Mouse (Mus musculus): ENCODE results near the gene Cbln1.

Gene Cbln1

DNA sequence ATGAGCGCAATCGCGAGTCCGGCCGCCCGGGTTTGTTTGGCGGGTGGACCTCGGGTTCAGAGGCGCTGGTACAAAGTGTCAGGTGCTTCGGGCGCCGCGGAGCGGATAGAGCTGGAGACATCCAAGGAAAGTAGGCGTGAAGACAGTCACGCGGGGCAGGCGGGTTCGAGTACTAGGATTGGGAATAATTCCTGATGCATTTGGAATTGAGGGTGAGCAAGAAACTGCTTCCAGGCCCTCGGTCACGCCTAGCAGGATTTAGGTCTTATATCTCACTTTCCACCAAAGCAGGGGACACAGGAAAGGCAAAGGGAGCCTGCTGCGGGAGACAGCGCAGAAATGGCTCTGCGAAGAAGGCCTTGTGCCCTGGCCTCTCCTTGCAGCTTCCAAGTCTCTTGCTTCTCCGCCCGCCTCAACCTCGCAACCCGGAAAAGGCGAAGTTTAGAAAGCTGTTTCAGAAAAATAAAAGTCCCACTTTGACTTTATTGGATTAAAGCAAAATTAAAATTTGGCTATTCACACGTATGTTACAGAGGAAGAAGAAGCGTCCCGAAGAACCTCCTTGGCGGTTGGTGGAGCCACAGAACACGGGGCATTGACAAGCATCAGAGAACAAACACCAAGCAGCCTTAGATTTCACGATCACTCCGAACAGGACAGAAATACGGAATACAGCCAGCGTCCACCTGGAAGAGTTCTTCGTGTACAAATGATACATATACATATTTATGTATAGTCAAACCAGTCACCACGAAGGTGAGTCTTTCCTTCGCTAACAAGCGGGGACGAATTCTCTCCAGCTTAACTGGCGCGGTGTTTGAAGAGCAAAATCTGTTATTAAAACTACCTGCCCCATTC lies 3.2 kb downstream of the Cbln1 start:
- no peak for DNase-seq

DNA sequence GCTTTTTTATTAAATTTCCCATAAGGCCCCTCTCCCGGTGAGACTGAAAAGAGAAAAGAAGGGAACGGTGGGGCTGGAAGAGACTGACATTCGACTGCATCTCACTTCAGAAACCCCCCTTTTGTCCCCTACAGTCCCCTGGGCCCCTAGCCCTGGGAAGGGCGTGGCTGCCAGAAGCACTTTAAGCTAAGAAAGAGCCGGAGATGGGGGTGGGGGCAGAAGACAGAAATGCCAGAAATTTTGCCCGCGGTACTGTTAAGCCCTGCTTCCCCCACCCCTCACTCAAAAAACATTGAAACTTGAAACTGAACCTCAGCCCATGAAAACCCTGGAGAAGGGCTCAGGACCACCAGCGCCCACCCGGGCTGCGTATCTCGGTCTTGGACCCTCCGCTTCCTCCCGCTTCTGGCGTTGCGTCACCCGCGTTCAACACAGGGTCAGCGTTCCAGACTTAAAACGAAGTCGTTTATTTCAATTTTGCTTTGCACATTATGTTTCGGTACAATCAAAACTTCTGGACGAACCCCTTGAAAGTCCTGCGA lies 3.9 kb downstream of the Cbln1 start:
- no peak for DNase-seq

DNA sequence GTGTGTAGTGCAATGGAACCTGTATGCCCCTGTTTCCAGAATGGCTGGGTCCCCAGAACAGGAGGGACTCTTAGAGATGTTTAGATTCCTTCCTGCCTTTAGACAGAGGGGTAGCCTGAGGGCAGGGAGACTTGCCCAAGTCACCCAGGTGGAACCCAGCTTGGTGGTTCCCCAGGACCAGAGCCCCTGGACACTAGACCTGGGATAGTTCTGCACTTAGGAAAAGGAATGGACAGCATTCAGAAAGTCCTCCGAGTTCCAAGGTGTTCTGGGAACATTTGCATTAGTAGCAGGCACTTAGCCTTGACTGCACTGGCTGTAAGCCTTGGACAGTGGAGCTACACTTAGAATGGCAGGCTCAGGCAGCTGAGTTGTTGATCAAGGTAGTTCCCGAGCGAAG lies 4.5 kb downstream of the Cbln1 start:
- no peak for DNase-seq

DNA sequence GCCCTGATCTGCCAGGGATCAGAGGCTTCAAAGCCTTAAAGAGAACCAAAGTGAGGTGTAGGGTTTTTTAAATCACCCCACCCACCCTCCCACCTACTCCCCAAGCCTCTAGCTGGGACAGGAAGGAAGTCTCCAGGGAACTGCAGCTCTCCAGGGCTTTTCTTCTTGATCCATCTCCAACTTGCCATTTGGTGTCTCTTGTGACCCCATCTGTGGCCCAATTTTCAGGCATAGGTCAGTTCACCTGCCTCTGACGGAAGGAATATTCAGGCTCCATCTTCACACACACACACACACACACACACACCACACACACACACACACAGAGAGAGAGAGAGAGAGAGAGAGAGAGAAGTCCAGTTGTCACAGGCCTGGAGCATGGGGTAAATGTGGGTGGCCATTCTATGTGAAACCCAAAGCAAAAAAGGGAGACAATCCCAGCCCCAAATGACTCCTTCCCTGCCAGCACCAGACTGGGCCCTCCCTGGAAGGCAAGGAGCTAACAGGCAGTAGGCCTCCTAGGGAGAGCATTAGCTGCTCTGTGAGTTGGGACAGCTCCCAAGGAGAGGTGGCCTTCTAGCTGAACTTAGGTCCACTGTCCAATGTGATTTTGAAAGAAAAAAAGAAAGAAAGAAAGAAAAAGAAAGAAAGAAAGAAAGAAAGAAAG lies 5.3 kb downstream of the Cbln1 start:
- DNase-seq = no peak

DNA sequence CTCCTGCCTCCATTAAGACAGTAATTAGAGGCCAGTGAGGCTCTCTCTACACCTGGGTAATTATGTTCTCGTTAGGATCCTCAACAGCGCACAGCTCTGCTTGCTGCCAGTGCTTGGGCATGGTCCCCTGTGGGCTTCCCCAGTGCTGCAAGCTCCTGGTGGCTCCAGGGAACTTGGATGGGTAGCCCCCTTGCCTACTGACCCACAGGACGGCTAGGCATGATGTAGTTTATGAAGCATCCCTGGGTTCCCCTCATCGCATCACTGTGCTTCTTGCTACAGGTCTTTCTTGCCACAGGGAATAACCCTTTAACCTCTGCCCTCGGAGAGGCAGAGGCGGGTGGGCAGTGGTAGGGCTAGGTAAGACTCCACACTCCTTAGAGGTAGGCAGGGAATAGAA lies 6.1 kb downstream of the Cbln1 start:
- DNase-seq = no peak

DNA sequence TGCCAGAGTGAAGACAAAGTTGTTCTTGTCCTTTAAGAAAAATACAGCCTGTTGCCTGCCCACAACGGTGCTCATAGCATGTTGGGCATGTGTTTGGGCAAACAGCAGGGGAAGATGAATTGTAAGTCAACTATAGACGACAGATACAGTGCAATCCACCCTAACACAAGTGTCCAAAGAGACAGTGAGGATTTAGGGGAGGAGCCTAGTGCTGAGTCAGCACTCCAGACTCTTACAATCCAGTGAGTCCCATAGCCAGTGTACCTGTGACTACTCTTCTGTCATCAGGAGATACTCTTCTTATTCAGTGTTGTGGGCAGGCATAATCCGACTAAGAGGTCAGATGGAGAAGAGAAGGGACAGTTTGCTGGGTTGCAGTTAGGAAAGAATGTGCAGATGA lies 8.0 kb downstream of the Cbln1 start:
- no peak for DNase-seq

DNA sequence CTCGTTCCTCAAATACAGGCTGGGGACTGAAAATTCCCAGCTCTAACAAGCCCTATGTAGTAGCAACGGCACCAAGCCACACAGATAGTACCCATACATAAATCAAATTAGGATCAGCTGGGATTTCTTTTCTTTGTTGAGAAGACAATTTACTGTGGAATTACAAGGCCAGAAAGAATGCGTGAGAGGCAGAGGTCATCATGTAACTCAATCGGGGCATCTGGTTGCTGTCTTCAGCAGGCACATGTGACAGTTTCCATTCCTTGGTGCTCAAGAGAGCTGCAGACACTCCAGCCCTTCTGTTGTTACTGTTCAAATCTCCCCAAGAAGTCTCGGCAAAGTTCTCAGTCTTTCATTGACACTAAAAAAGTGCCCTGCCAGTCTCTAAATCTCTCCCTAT lies 10.6 kb downstream of the Cbln1 start:
- DNase-seq = no peak

DNA sequence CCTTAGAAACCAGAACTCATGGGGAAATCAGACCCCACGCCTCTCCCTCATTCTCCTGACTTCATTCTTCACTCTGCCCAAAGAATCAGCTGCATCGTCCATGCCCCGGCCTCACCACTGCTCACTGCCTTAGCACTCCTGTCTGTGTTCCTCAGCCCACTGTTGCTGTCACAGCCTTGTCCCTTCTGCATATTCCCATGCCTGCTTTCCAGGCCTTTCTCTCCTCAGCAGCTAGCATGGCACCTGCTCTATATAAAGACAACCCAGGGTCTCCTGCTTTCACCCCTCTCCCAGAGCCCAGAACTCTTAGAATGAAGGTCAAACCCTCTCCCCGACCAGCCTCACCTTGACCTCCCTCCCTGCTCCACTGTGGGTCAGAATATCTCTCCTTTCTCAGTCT lies 15.5 kb downstream of the Cbln1 start:
- DNase-seq = no peak

DNA sequence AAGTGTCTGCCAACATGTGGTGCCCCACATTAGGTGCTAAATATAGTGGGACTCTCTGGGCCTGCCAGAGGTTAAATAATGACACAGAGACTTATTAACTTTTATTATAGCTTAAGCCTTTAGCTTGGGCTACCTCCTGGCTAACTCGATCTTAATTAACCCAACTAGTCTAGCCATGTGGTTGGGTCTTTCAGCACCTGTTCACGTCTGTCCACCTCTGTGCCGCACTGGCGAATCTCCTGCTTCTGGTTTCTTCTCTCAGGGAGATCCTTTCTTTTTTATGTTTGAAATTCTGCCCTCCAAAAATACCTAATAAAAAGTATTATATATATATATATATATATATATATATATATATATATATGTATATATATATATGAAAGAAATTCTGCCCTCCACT lies 19.6 kb downstream of the Cbln1 start:
- no peak for DNase-seq

DNA sequence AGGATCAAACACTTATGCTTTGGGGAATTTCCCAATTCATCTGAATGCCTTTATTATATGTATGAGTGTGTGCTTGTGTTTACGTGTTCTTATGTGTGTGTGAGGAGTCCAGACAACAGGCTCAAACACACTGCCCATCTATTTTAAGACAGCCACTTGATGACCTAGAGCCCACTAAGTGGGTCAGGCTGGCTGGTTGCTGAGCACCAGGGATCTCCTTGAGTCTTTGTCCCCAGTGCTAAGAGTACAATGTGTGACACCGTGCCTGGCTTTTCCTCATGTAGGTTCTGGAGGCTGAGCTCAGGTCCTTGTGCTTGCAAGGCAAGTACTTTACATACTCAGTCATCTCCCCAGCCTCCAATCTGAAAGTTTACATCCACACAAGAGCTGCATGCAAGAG lies 20.7 kb downstream of the Cbln1 start:
- DNase-seq = no peak

DNA sequence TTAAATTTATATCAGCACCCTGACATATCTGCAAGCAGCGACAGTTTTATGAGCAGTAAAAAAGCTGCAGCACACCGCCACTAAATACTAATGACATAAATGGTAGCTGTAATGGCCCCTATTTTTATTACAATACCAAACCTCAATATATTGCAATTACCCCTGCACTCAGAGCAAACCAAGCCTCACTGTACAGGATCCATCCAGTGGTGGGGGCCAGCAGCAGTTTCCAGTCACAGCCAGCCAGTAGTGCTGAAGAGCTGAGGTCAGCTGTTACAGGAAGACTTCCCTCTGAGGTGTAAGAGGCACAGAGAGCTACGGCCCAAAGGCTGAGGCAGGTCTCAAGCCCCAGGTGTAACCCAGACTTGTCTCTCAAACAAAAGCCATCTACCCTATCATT lies 37.8 kb downstream of the Cbln1 start:
- DNase-seq = no peak

DNA sequence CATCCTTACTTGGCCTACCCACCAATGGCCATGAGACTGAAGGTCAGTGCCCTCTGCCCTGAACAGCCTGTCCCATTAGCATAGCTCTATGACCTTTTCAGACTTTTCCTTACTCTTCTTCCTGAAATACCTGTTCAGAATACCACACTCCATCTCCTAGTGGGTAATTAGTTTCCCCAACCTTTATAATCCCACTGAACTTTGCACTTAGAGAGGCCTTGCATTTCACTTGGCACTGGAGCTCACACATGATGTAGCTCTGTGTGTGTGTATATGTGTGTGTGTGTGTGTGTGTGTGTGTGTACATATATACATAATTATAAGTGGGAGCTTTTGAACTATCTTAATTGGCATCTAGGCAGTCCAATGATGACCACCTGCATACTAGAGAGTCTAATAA lies 45.2 kb downstream of the Cbln1 start:
- DNase-seq = no peak

DNA sequence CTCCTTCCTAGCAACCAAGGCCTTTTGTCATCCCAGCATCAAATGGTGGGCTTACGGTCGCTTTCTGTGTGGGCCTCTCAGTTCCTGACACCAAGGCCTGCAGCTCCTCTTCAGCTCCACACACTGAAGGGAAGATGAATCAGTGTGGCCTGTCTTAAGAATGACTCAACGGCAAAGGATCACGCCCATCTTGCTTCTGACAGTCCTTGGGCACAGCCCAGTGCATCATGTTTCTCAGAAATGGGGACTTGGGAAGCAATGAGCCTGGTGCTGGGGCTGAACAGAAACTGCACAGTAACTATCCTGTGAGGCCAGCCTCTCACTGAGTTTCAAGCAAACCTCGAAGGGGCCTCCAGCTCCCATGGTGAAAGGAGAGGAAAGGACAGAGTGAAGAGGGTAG lies 47.7 kb downstream of the Cbln1 start:
- no peak for DNase-seq

DNA sequence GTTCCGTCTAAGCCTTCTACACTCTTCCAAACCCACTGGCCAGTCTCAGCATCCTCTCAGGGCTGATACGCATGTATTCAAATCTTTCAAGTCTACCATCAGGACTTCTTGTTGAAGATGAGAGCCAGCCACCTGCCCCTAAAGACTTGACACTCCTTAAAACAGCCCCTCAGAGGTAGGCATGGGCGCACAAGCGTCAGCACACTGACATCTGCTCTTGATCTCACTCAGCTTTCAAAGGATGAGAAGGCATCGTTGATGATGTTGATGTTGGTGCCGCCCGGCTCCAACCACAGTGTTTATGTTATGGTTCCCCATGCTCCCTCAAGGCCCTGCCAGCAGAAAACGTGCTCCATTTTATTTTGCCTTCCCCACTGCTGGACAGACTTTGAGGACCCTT lies 50.7 kb downstream of the Cbln1 start:
- no peak for DNase-seq
